Mouse (Mus musculus): Measurements from ENCODE around the gene Hmgb4. TPM values are rescaled to one million over a fixed set of nuclear protein-coding genes. Genes with fewer than 3 reads are reported as not detected.

Gene Hmgb4
- polyA plus RNA-seq, 1 experiment from 2014 or later = not detected

DNA sequence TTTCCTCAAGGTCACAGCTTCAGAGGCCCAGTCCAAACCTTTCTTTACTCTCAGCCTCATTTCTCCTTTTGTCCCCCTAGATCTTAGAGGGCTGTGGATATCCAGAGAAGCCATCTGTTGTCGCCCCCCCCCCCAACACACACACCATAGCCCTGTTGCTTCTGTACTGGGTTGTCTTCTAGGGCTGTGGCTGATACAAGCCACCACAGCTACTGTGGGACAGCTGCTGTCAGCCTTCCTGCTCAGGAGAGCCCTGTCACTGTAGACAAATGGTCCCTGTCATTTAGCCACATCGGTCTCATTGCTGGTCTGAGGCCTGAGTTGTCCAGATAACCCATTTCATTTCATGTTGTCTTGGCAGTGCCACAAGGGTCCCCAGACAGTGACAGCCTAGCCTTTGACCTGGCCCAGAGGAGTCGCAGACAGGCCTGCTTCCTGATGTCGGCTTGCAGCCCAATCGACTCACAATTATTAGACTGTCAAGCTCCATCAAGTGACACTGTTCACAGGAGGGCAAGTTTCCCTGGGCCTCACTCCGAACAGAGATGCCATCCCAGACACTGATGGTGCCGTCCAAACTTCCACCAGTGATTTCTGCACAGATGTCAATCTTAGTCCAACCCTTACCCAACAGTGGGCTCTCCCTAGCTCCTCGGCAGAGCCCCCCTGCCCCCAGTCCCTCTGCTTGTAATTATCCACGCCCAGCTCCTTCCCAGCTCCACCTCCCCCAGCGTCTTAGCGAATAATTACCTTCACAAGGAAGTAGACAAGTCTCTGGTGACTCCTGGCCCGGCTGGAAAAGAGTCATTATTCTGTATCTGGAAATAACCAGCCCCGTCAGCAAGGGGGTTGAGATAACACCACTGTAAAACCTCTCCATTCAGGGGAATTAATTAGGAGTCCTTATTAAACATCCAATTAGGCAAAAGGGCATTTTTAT, 33.1 kb downstream of the Hmgb4 start:
- Histone ChIP-seq H3K4me2 (no peak overlapping the region), H3K9me3 (ENCODE audit: low read depth, low read length) (no peaks in the 10 kb centered on the region), H3K4me3 (ENCODE audit: low read depth, low read length) (no peak overlapping the region), H3K27ac (ENCODE audit: low read depth) (no peak overlapping the region), H3K36me3 (ENCODE audit: insufficient read depth) (no peaks in the 10 kb centered on the region), H3K4me1 (ENCODE audit: insufficient read depth) (no peaks in the 10 kb centered on the region), H3K27me3 (ENCODE audit: insufficient read depth, low read length) (no peaks in the 10 kb centered on the region), H3K9ac (no peak overlapping the region)
- no peak for DNase-seq
- no peak for TF ChIP-seq CTCF (IDR thresholded peaks at IDR 0.05; ENCODE audit: low read depth)
- no peak for ATAC-seq (ENCODE audit: insufficient read depth)
- 26% methylated on average over 13 of the region's 13 CpGs for WGBS

DNA sequence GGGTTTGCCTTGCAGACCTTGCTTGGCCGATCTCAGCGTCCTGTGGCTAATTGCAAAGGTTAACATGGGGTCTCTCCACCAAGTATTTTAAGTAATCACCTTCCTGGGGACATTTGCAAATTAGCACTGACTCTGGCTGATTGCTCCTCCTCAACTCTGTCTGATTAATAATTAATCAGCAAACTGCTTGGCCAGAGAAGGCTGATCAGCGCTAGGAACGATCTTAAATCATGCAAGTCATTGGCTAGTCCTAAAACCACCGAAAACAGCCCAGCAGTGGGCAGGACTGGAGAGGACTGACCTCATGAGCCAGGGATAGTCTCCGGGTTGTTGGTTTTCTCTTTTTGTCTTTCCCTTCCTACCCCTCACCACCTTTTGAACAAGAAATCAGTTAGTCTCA, 36.3 kb downstream of the Hmgb4 start:
- Histone ChIP-seq H3K4me3 (ENCODE audit: low read depth, low read length) (no peak overlapping the region), H3K9ac (no peak overlapping the region), H3K36me3 (ENCODE audit: insufficient read depth) (no peaks in the 10 kb centered on the region), H3K27ac (ENCODE audit: low read depth) (no peak overlapping the region), H3K9me3 (ENCODE audit: low read depth, low read length) (no peaks in the 10 kb centered on the region), H3K4me2 (no peak overlapping the region), H3K27me3 (ENCODE audit: insufficient read depth, low read length) (no peaks in the 10 kb centered on the region), H3K4me1 (ENCODE audit: insufficient read depth) (no peaks in the 10 kb centered on the region)
- no peak for DNase-seq
- no peak for ATAC-seq (ENCODE audit: insufficient read depth)
- 56% methylated on average over 6 of the region's 6 CpGs for WGBS
- no peak for TF ChIP-seq CTCF (IDR thresholded peaks at IDR 0.05; ENCODE audit: low read depth)

DNA sequence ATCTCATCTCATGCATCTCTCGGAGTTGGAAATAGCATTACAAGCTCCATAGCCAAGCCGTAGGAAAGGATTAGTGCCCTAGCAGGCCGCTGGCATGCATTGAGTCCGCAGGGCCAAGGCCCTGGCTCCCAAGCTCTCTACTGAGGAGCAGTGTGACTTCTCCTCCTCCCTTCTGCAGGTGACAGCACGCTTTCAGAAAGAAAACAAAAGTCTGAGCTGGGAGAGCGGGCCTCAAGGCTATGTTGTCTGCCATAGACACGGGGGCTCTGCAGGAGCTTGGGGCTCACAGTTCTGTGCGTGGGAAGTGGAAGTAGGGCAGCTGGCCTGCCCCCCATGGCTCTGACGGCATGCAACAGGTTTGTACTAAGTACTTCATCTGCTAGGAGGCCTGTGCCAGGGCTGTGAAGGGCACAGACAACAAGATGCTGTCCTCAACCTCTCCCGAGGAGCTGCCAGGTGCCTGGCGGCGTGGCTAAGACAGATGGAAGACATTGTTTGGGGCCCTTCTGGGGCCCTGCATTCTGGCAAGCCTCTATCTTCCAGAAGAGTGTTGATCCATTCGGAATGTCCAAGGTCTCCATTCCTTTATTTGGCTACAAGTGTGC, 42.7 kb downstream of the Hmgb4 start:
- Histone ChIP-seq H3K27me3 (ENCODE audit: insufficient read depth, low read length) (no peaks in the 10 kb centered on the region), H3K4me2 (no peak overlapping the region), H3K27ac (ENCODE audit: low read depth) (no peak overlapping the region), H3K36me3 (ENCODE audit: insufficient read depth) (no peaks in the 10 kb centered on the region), H3K9ac (no peak overlapping the region), H3K4me3 (ENCODE audit: low read depth, low read length) (no peak overlapping the region), H3K9me3 (ENCODE audit: low read depth, low read length) (no peaks in the 10 kb centered on the region), H3K4me1 (ENCODE audit: insufficient read depth) (no peaks in the 10 kb centered on the region)
- WGBS = 63% methylated on average over 13 of the region's 13 CpGs
- ATAC-seq (ENCODE audit: insufficient read depth) = no peak
- TF ChIP-seq CTCF (IDR thresholded peaks at IDR 0.05; ENCODE audit: low read depth) = no peak
- peak; percentile 6 for DNase-seq

Data from lung, embryonic 14.5 days (tissue).